Mouse (Mus musculus) ovary, adult 18-20 months (tissue): ENCODE measurements around the gene Elovl1.
A peak's percentile ranks its signal among the peaks of the same experiment; 100 is the strongest.

Experiments used
- DNase-seq: peaks from one replicate; pipeline ENCODE4 v3.0.0; 2022; ENCODE audit warnings: low spot score, mixed read lengths

Elovl1 gene

DNA sequence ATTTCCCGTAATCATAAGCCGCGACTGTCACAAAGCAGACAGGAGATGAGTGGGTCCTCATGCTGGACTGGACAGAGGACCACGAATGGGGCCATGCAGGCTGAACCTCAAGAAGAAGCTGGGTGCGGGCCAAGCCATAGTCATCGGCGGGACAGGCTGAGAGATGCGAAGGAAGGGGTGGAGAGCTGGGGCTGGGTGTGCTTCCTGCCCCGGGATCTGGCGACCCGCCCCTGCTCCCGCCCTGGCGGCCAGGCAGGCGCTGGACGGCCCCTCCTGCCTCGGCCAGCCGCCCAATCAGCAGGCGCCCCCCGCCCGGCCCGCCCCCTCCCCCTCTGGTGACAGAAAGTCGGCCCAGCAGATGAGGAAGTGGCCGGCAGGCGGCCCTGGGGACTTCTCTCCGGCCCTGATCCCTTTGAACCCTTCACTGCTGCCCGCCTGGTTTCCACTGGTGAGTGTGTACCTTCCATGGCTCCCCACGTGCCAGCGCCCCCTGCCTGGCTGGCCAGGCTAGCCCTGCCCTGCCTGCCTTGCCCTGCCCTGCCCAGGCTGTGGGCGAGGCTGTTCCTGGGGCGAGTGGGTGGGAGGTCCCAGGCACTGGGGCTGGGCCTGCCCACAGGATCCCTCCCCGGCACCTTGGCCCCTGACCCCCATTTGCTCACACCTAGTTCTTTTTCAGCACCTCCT, at the start of gene Elovl1:
Gene Elovl1, plus strand, starts transcription at position 326 of the 684 bp plus-strand sequence.
- peak; percentile 94 for DNase-seq

DNA sequence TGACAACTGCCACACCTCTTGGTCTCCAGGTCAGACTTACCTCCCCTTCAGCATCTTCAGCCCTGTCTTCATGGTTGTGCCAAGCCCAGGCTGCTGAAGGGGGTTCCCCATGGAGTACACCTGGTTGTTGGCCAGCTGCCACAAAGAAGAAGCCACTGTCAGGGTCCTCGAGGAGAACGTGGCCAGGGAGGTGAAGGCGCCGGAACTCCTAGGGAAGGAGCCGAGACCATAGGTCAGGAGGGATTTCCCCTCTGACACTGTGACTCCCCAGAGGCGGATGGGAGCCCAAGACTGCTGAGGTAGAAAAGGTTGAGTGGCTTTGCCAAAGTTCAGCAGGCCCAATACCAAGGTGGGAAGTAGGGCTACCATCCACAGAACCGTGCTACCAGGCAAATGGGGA, 44.6 kb upstream of the Elovl1 start:
- no peak for DNase-seq

DNA sequence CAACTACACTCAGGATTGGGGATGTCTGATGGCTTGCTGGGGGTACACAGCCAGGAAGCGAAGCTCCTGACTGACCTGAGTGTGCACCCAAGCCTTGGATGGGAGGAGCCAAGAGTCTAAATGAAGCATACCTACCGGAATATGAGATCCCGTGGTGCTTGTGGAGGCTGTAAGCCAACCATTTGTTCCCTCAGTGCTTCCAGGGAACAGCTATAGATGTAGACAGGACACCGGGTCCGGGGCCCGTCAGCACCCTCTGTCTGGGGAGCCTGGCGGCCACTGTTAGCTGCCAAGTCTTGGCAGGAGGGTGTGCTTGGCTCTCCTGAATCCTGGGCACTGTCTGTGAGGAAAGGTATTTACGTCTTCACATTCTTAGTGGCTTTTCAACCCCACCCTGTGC, 40.6 kb upstream of the Elovl1 start:
- DNase-seq = no peak

DNA sequence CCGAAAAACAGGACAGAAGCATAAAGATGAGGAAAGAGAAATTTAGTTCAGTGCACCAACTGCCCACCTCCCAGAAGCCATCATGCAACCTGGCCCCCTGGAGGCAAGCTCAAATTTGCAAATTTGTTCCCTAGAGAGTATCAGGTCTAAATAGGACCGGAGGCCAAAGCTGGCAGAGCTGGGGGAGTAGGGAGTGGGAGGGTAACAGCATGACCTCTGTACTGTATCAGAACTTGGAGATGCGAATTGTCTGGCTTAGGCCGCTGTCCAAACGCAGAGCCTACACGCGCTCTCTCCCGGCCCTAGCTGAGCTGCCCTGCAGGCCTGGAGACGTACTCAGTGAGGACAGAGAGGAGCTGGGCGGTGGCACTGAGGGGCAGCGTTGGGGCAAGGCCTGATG, 37.7 kb upstream of the Elovl1 start:
- DNase-seq = no peak

DNA sequence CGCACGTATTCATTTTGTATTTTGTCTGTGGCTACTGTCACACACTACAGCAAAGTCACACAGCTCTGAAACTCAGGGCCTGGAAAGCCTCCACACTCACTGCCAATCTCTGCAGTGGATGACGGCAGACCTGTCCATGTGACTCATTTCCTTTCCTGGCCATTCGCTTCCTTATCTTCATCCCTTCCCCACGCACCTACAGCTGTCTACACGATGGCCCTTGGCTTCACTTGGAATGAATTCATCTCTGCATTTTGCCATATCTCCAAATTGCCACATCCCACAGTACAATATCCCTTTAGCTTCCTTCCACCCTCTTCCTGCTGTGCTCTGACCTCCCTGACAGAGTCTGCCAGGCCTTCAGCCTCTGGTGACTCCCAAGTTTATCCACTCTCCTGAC, 33.4 kb upstream of the Elovl1 start:
- DNase-seq = no peak

DNA sequence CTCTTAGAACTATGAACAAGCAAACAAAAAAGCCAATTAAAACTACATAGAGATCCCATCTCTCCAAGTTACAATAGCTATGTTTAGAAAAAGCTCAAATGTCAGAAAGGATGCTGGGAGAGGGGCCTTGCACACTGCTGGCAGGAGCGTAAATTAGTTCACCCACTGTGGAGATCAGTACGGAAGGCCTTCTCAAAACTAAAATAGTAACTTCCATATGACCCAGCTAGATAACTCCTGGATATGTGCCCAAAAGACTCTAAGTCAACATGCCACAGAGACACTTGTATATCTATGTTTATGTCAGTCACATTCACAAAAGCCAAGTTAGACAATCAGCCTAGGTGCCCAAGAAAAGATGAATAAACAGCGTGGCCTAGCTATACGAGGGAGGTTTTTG, 32.6 kb upstream of the Elovl1 start:
- no peak for DNase-seq

DNA sequence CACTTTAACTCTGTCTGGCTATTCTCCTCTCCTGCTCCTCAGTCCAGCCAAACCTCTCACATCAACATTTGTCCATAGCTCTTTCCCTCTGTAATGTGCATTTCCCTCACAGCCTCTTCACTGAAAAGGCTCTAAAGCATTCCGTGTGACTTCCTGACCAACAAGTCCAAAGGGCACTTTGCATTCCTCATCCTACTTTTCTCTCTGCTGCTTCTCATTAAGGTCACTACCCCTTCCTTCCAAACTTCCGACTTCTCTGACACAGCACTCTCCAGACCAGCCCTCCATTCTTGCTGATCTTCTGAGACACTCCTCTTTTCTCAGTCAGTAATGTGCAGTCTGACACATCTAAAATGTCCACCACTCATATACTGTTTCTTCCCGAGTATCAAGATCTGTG, 31.5 kb upstream of the Elovl1 start:
- no peak for DNase-seq

DNA sequence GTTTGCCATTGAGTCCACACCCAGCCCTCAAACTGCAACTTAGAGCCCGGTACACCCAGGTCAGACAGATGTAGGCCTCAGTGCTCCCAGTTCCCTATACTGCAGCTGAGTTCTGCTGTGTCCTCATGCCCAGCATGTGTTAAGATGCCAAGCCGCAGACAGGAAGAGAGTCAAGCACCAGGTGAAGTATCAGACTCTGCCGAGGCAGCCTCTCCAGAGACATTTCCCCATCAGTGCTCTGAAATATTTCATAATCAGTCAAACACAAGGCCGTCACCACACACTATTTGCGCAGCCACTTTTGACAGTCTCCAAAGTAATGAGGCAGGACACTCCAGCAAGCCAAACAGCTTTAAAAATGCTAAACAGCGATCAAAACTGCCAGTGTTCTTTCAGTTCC, 29.5 kb upstream of the Elovl1 start:
- no peak for DNase-seq

DNA sequence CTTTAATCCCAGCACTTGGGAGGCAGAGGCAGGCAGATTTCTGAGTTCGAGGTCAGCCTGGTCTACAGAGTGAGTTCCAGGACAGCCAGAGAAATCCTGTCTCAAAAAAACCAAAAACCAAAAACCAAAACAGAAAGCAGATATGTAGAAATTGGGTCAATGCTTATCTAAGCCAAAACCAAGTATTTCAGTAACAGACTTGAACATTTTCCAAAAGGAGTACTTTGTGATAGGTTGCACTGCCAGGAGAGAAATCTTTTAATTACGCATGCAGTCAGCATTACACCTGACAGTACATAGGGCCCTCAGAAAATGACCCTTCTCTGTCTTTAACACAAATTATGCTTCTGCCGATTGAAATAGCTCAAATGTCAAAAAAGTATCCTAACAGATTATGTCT, 26.5 kb upstream of the Elovl1 start:
- DNase-seq = no peak

DNA sequence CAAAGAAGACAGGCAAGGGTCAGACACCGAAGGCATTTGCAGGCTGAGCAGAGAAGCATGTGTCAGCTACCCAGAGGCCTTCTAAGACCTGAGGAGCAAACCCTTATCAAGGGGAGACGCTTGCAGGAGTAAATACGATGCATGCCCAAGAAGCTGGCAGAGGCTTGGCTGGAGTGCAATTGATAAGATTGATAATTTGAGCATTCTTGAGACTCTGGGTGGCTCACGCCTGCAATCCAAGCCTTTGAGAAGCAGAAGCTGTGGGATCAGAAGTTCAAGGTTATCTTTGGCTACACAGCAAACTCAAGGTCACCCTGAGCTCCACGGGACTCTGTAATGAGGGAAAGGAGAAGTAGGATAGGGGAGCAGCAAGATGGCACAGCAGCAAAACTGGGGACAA, 26.0 kb upstream of the Elovl1 start:
- peak; percentile 59 for DNase-seq

DNA sequence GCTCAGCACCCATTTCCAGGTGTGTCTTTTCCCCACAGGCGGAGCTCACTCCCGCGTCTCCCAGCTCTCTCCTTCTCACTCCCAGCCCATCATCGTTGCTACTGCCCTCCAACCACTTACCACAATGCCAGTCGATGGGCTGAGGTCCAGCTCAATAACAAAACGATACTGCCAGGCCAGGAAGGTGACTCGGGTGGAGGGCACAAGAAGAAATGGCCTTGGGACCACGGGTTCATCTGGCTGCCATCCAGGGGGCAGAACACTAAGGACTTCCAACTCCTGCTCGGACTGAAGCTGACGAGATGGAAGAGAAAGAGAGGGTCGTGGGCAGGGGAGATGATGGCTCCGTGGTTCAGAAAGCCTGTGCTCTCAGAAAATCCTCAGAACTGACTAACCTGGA, 25.2 kb upstream of the Elovl1 start:
- peak; percentile 43 for DNase-seq

DNA sequence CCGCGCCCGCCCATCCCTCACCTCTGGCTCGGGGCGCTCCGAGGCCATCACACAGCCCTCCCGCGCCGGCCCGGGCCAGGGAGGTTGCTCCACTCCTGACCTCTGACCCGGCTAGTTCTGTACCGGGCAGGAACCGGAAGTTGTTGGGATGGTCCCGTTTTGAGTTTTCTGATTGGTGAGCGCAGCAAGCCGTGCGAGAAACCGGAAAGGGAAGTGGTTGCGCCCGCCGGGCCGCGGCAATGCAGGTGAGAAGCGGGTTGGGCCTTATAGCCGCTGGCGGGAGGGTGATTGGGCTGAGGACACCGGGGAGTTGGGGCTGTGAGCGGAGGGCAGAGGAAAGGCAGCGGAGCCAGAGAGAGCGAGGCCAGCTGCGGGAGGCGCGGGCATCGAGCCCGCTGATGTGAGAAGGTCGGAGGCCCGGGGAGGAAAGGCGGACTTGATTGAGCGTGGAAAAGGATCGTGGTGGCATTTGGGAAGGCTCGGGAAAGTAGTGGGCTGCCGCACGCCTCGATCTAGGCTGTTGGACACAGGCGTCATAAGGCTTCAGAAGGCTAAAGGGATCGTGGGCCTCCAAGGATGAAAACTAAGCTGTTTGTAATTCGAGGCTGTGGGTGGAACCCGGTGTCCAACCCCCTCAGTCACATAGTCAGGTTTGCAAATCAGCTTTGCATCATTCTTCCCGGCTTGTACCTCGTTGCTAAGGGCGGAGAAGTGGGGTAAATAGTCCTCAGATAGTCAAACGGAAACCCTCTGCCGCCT, 18.6 kb upstream of the Elovl1 start, which contains the start of the genes Szt2 and Med8:
Gene Szt2, minus strand, starts transcription at position 132 of the 759 bp plus-strand sequence.
Gene Med8, plus strand, starts transcription at position 196 of the 759 bp plus-strand sequence.
- peak; percentile 80 for DNase-seq

DNA sequence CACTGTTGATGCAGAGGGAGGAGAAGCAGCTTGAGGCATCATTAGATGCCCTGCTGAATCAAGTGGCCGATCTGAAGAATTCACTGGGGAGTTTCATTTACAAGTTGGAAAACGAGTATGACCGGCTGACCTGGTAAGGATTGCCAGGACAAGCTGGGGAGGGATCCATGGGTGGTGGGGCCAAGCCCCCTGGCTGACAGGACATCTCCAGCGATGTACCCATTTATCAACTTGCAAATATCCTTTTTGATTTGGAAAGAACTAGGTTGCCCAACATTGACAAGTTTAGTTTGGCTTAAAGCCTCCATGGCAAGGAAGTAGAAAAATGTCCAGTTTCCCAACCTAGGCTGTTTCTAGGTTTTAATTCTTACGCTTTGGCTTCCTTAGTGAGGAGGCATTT, 17.0 kb upstream of the Elovl1 start:
- no peak for DNase-seq

DNA sequence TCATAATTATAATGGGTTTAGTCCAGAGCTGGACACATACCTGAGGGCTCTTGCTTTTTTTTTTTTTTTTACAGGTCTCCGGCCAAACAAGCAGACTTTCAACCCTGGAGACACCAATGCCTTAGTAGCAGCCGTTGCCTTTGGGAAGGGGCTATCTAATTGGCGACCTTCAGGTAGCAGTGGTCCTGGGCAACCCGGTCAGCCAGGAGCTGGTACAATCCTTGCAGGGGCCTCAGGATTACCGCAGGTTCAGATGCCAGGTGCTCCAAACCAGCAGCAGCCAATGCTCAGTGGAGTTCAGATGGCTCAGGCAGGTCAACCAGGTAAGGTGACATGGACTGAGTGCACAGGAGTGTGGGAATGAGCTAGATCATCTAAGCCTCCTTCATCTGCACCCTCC, 14.3 kb upstream of the Elovl1 start:
- DNase-seq = no peak

DNA sequence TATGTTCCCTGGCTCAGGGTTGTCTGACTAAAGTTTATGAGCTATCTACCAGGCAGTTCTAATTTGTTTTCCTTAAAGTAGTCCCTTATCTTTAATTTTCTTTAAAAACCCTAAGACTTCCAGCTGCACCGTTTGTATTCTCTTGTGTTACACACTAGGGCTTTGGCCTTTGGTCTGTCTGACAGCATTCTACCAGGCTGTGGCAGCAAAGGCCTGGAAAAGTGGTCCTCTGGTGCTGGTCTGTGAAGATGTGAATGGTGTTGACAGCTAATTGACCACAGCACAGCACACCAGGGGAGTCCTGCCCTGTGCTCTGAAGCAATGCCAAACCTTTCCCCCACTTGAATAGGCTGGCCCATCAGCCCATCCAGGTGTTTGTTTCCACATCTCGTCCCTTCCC, 12.1 kb upstream of the Elovl1 start:
- DNase-seq = no peak

DNA sequence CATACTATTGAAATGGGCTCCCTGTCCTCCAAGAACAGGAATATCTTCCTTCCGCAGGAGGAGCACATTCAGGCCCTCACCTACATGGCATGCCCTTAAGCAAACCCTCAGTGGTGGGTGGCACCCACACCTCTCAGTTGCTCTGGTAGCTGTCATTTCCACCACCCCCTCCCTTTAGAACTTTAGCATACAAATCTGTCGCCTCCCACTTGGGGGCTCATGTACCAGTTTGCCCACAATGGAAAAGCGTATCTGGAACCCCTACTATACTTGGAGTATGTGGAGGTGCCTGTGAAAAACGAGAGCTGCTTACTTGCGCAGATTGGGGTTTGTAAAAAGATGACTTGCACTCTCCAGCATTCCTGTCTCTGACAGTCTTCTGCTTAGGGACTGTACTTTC, 11.6 kb upstream of the Elovl1 start:
- DNase-seq = no peak

DNA sequence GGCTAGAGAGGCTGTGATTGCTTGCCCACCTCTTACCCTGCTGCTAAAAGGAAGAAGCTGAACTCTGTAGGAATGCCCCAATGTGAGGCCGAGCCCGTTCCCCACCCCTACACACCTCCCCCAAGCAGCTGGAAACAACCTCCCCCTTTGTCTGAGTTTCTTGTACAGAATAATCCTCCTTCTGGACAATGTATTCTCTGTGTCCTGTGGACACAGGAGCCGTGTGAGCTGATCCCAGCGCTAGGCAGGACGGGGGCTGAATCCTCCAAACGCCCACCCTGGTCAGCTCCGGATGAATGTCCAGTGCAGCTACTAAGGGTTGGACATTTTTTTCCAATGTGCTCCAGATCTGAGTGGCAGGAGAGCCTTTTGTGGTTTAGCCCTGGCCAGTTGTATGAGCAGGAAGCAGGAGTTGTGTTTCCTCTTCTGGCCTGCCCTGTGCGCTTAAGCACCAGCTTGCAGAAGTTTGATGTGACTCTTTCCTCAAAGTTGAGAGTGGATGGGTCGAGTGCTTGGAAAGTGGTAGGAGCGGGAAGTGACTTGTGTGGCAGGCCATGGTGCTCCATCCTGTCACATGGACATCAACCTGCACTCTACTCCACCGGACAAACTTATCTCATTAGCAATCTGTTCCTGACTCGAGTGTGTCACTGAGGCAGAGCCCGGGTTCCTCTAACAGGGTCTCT, 10.6 kb upstream of the Elovl1 start:
- DNase-seq = no peak

DNA sequence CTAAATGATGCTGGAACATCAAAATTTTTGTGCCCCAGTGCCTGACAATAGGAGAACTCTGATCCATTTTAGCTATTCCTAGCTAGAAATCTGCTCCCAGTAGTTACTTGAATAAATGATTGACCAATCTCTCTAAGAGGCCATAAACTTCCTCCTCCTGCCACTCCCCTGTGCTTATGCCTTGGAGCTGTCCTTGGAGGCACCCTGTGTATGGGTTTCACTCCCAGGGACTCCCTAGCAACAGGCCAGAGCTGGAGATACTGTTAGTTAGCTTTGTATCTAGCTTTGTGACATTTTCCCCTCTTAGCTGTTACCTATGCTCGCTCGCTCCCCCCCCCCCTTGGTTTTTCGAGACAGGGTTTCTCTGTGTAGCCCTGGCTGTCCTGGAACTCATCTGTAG, 6.5 kb upstream of the Elovl1 start:
- no peak for DNase-seq

DNA sequence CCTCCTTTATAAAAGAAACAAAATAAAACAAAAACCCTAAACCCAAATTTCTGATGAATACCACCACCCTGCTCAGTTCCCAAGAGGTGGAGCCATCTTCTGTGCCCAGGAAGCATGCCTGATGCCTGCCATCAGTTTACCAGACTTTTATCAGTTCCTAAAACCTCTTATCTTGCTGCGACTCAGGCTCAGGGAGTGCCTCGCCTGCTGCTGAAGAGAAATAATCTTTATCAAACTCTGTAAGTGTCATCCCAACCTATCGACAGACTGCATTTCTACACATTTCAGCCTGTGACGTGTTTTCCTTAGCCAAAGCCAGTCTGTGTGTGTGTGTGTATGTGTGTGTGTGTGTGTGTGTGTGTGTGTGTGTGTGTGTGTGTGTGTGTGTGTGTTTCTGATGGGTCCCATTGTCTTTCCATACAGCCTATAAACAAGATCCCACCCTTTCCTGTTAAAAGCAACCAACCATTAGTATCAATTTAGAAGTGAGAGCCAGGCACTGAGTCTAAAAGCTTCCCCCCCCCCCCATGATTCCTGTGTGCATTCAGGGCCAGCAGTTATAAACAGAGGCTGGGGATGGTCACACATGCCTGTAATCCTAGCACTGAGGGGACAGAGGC, 3.2 kb upstream of the Elovl1 start:
- DNase-seq = no peak

DNA sequence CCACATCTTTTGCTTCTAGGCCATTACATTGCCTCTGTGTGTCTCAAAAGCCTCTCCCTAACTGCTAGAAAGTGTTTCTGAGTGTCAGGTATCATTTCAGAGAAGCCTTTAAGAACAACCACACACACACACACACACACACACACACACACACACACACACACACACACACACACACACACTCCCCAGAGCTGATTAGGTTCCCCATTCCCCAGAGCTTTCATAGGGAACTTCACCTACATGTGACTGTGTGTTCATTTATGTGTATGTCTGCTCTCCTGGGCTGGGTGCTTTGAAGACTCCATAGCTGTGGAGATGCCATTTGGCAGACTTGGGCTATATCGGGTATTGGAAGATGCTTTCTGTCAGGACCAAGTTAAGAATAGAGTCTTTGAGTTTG, 2.5 kb upstream of the Elovl1 start:
- DNase-seq = no peak

DNA sequence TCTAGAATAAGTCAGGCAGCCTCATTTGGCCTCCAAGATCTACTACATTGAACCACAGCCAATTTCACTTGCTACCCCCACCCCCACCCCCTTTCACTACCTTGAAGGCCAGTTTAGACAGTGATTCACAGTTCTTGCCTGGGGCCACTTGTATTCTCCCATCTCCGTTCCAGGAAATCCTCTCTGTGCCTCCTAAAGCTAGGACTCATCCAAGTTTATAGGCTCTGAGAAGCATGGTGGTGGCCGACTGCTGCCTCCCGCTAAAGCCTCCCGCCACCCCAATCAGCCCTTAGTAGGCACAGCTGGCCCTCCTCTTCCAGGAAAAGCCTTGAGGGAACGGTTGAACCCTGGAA, 502 bp upstream of the Elovl1 start:
- no peak for DNase-seq

DNA sequence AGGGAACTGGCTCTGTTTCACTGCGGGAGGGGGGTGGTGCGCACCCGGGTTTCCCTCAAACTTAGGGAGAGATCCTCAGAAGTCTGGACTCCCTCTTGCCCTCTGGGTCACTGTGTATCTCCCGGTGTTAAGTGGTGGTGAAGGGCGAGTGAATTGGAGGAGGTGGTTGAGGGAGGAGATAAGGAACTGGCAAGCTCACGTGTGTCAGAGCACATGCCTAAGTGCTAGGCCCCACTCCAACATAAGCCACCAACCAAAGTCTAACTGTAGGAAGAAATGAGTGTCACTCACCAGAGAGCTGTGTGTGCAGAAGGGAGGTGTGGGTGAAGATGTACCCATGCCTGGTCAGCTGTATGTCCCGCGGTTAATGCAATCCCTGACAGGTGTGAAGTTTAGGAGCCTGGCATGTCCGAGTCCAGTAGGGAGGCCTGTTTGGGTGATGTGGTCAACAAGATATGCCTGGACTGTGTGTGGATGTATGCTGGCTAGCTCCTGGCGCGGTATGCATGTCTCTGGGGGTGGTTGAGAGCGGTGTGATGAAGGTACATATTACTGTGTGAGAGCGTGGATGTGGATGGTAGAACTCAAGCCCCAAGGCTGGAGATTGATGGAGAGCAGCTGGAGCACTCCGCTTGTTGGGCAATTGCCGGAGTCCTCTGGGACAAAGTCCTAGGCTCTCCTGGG, 780 bp downstream of the Elovl1 start:
- no peak for DNase-seq
